Mouse (Mus musculus): ENCODE results near the gene Cpt1a.
A peak's percentile ranks its signal among the peaks of the same experiment; 100 is the strongest.

Cpt1a gene

GRCm38 (mm10) chr19:3322261-3322969, at the start of gene Cpt1a:
Cpt1a (plus strand) TSS chr19:3322334.
- DNase-seq (ENCODE audit: low read depth, low spot score) = peak; percentile 81

DNA sequence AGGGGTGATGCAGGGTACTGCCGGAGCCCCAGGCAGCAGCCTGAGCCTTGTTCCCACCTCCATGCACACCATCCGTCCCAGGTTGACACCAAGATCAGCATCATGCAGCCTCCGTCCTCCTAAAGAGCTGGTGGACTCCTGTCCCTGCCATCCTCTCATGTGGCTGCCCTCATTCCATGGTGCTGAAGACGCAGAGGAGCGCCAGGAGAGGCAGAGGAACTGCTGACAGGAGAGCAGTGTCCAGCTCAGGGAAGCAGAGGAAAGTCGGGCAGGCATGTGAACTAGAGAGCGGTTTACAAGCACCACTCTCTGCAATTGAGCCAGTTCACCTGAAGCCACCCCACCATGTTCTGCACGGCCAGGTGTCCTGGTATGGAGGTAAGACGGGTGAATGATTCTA, 48.8 kb upstream of the Cpt1a start:
- DNase-seq (ENCODE audit: low read depth, low spot score) = no peak

DNA sequence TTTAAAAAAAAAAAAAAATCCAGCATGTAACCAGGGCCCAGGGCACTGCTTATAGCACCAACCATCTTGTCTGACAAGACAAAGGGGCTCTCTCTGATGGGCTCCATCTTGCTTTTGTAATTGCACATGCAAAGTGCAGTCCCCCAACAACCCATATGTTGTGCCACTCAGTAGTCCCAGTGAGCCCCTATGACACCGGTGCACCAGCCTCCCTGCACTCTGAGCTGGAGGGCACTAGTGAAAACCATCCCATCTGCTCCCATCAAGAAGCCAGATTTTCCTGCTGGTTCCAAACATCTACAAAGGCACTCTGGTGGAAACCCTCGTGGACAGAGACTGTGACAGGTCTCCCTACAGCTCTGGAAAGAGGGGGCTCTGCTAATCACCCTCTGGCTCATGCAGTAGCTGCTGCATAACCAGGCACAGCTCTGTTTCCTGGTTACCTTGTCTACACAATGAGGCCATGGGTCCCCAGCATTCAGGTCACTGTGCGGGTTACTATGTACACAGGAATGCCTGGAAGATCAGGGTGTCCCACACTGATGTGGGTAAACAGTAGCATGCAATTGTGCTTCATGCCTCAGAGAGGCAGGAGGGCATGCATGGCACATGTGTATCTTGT, 46.3 kb upstream of the Cpt1a start:
- no peak for DNase-seq (ENCODE audit: low read depth, low spot score)

DNA sequence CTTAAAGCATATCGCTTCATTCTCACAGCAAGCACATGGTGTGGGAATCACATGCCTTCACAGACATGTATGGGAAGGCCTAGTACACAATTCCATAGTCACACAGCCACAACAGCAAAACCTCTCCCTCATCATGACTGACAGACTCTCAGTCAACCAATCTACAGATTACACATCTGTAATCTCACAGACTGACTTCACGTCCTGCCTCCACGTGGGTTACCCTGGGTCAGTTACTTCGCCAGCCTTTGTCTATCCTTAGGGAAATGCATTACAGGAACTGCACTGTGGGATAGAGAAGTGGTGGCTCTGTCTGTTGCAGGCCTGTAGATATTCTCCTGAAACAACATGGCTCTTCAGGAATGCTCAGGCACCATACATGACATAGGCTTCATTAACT, 40.2 kb upstream of the Cpt1a start:
- DNase-seq (ENCODE audit: low read depth, low spot score) = no peak

GRCm38 (mm10) chr19:3282572-3283467, 39.3 kb upstream of the Cpt1a start, which contains the start of the genes Mrpl21 and Ighmbp2:
Mrpl21 (plus strand) TSS chr19:3282901.
Ighmbp2 (minus strand) TSS chr19:3283017.
- DNase-seq (ENCODE audit: low read depth, low spot score) = peak; percentile 97

DNA sequence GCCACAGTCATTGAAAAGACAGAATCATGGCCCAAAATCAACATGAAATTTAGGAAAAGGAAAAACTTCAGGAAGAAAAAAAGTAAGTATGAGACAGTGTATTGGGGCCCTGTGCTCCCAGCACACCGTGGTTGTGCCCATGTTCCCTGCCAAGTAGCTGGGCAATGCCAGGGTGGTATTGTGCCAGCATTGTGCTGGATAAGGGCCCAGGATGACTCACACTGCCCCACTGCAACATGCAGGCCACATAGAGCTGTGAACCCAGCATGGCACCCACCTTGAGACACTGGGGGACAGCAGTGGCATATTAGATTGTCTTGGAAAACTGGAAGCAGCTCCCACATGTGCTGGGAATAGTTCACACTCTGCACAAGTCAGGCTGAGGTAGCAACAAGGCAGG, 33.1 kb upstream of the Cpt1a start:
- no peak for DNase-seq (ENCODE audit: low read depth, low spot score)

DNA sequence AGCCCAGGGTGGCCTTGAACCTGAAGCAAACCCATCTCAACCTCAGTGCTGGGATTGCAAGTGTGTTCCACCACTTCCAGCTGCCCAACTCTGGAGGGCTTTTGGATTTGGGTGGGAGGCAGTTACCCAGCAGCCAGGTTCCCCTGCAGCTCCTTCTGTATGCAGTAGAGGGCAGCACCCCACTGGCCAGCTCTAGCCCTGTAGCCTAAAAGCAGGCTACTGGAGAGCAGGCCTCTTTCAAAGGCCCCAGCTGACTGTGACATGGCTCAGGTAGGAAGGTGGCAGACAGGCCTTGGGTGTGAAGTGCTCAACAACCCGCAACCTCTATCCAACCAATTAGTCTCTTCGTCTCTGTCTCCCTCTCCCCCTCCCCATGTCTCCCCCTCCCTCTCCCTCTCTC, 30.1 kb upstream of the Cpt1a start:
- DNase-seq (ENCODE audit: low read depth, low spot score) = peak; percentile 59

GRCm38 (mm10) chr19:3292993-3293392, 29.1 kb upstream of the Cpt1a start:
- no peak for DNase-seq (ENCODE audit: low read depth, low spot score)

DNA sequence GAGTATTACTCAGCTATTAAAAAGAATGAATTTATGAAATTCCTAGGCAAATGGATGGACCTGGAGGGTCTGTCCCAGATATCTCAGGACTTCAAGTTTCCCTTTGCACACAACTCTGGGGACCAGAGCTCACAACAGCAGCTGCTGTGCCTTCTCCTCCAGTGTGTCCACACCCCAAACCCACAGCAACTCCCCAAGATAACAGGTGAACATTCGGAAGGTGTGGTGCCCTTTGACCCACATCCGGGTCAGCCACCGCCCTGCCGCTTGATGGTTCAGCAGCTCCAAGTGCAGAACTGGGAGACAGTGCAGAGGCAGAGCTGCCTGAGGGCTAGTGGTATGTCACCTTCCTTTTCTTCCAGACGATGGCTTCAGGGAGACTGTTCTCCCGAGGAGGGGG, 26.9 kb upstream of the Cpt1a start:
- DNase-seq (ENCODE audit: low read depth, low spot score) = peak; percentile 22

DNA sequence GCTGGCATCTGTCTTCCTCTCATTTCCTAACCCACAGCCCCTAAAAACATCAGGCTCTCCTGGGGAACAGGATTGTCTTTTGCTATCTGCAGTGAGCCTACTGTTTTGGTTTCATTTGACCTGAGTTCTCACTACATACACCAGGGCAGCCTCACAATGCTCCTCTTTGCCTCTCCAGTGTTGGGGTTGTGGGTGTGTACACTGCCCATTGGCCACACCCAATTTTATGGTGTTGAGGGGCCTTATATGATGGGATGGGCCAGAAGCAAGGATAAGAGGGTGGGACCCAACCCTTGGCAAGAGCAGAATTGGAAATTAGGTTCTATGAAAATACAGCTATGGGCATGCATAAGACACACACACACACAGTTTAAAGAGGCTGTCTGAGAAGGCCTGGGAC, 25.1 kb upstream of the Cpt1a start:
- DNase-seq (ENCODE audit: low read depth, low spot score) = no peak

GRCm38 (mm10) chr19:3297775-3298174, 24.4 kb upstream of the Cpt1a start:
- no peak for DNase-seq (ENCODE audit: low read depth, low spot score)

DNA sequence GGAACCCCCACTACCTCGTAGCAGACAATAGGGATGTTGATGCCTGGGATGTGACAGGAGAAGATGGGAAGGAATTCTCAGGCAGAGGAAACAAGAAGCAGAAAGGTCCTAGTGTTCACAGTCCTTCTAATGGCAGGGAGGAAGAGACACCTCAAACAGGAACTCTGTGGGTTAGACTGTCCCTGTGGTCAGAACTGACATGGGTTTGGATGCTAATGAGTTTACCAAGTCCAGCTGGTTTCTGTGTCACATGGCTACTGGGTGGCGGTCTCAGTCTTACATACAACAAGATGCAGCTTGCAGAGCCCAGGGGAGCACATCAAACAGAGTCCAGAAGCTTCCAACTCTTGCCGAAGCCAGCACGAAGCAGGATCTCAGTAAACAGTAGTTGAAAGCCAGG, 18.1 kb upstream of the Cpt1a start:
- DNase-seq (ENCODE audit: low read depth, low spot score) = no peak

- DNase-seq (ENCODE audit: low read depth, low spot score) = peak; percentile 35
Measured at GRCm38 (mm10) chr19:3307175-3307949, 14.8 kb upstream of the Cpt1a start.

- DNase-seq (ENCODE audit: low read depth, low spot score) = no peak
Measured at GRCm38 (mm10) chr19:3319341-3319740, 2.8 kb upstream of the Cpt1a start.

- no peak for DNase-seq (ENCODE audit: low read depth, low spot score)
Measured at GRCm38 (mm10) chr19:3320086-3320485, 2.0 kb upstream of the Cpt1a start.

GRCm38 (mm10) chr19:3320801-3321200, 1.3 kb upstream of the Cpt1a start:
- DNase-seq (ENCODE audit: low read depth, low spot score) = peak; percentile 82

DNA sequence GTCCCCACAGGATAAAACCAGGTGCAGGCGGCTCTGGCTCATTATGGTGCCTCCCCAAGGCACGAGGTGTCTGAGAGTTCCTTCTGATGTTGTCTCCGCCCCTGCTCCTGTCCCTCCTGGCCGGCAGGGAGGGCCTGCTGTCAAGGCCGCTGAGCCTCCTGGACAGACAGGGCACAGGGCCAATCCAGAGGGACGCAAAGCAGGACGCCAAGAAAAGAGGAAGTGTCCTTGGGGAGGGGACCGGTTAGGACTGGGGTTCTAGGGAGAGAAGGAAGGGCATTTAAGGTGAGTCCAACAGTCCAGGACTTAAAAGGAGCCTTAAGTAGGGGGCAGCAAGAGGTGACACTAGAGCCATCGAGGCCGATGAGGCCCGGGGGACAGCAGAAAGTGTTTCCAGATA, 517 bp upstream of the Cpt1a start:
- DNase-seq (ENCODE audit: low read depth, low spot score) = peak; percentile 40

GRCm38 (mm10) chr19:3323201-3323621, 1.1 kb downstream of the Cpt1a start:
- peak; percentile 92 for DNase-seq (ENCODE audit: low read depth, low spot score)

- DNase-seq (ENCODE audit: low read depth, low spot score) = peak; percentile 86
Measured at GRCm38 (mm10) chr19:3323753-3324270, 1.7 kb downstream of the Cpt1a start.

DNA sequence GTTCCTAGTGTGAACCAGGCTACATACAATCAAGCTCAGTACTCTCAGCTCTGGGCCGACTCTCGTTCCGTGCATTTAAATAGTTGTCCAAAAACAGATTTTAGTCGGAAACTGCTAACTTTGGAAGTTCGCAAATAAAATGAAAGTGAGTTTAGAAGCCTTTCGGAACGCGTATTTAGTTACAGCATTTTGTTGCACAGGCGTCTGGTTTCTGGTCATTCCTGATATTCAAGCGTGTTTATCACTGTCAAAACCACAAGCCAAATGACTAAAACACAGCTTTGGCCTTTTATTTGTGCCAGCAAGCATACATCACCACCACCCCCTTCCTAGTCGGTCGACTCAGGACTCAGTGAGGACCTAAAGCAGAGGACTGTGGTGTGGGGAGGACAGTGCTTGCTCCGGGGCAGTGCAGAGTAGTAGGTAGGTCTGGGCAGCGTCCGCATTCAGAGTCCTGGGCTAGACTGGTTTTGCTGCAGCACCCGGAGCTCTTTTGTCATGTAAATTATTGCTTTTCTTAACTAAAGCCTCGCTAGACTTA, 2.2 kb downstream of the Cpt1a start:
- peak; percentile 82 for DNase-seq (ENCODE audit: low read depth, low spot score)
